Mouse (Mus musculus) telencephalon, adult 2 months (tissue): ENCODE data around the gene Olfr720.

Source experiments
- DNase-seq: peaks from one replicate; pipeline ENCODE4 v3.0.0-alpha.2; 2011; ENCODE audit warnings: low read depth, low spot score

Olfr720 gene

DNA sequence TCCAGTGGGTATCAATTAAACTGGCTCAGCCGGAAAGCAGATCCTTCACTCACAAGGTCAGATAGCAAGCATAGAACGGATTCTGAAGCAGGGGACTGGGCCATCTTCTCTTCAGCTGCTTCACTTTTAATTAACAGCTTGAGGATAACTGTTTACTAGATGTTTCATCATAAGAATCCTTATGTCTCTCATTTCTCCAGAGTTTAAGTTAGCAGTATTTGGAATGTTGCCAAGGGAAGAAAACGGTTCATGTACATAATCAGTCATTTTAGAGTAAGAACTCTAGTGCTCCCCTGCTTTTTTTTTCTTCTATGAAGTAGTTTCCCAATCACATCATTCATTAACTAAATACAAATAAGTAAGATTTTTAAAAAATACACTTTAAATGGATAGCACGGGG is at the start of gene Olfr720:
Gene Olfr720 (minus strand): TSS at position 101 of the 400 bp plus-strand sequence.
- DNase-seq: no peak
